Mouse (Mus musculus) liver, adult 2 months (tissue): ENCODE data around the gene Bcas3. TPM values are rescaled to one million over a fixed set of nuclear protein-coding genes. Genes with fewer than 3 reads are reported as not detected.

ENCODE experiments used
- DNase-seq: peaks from one replicate; pipeline ENCODE4 v3.0.0-alpha.2; 2011; ENCODE audit warnings: low read depth, low spot score; ENCODE audit errors: extremely low read depth
- H3K27ac ChIP-seq: fragments of 200-500 bp; replicated peaks from 2 replicates; pipeline ENCODE4 v1.5.1; 2012; ENCODE audit warnings: low read depth, mild to moderate bottlenecking, control low read depth, inconsistent platforms, low read length; ENCODE audit not compliant: insufficient read depth
- H3K27me3 ChIP-seq: fragments of 200-500 bp; 2 replicates; pipeline ENCODE4 v1.6.1; 2012; ENCODE audit warnings: mild to moderate bottlenecking, moderate library complexity, low read length, inconsistent platforms; ENCODE audit not compliant: control insufficient read depth, insufficient read depth
- H3K36me3 ChIP-seq: fragments of 200-500 bp; 2 replicates; pipeline ENCODE4 v1.6.1; 2012; ENCODE audit warnings: low read length, inconsistent platforms; ENCODE audit not compliant: control insufficient read depth, insufficient read depth
- H3K4me1 ChIP-seq: fragments of 200-500 bp; 2 replicates; pipeline ENCODE4 v1.6.1; 2011; ENCODE audit warnings: low read length; ENCODE audit not compliant: control insufficient read depth, insufficient read depth
- H3K4me3 ChIP-seq: fragments of 200-500 bp; 2 replicates; pipeline ENCODE4 v1.5.1; 2011; ENCODE audit warnings: low read depth, mild to moderate bottlenecking, control low read depth, low read length, moderate library complexity; ENCODE audit not compliant: insufficient read depth
- H3K79me2 ChIP-seq: fragments of 200-500 bp; 2 replicates; pipeline ENCODE4 v1.6.1; 2012; ENCODE audit warnings: inconsistent platforms, mild to moderate bottlenecking, low read length, moderate library complexity; ENCODE audit not compliant: control insufficient read depth, insufficient read depth
- H3K9ac ChIP-seq: fragments of 200-500 bp; 2 replicates; pipeline ENCODE4 v1.6.1; 2012; ENCODE audit warnings: low read depth, mild to moderate bottlenecking, control low read depth, inconsistent platforms, low read length
- CTCF ChIP-seq: fragments of 200-500 bp; IDR thresholded peaks from 2 replicates; pipeline ENCODE4 v1.5.1; 2011; ENCODE audit warnings: low read depth, low read length, control low read depth
- POLR2A ChIP-seq: fragments of 200-500 bp; IDR thresholded peaks from 2 replicates; pipeline ENCODE4 v1.6.1; 2011; ENCODE audit warnings: low read length, control low read depth; ENCODE audit not compliant: insufficient read depth; ENCODE audit errors: extremely low read depth
- WGBS: fragments of 180-500 bp; shearing (Covaris S2); methylation state at CpG from one replicate; pipeline ENCODE4 v1.1.7; 2018; 5-methylcytosine and 5-hydroxymethylcytosine counted together
- polyA plus RNA-seq: library from polyadenylated mRNA; depleted of rRNA; stranded (reverse); fragments of >200 nt; gene quantifications from 2 replicates; pipeline ENCODE4 v1.2.3, GENCODE M21; 2012
- total RNA-seq: library from RNA; depleted of rRNA; stranded (reverse); fragments of >200 nt; gene quantifications from 2 replicates; pipeline ENCODE4 v1.2.3, GENCODE M21; 2014

Bcas3 gene
- total and polyA plus RNA-seq, 2 experiments, result 16.5 to 21.4 TPM

DNA sequence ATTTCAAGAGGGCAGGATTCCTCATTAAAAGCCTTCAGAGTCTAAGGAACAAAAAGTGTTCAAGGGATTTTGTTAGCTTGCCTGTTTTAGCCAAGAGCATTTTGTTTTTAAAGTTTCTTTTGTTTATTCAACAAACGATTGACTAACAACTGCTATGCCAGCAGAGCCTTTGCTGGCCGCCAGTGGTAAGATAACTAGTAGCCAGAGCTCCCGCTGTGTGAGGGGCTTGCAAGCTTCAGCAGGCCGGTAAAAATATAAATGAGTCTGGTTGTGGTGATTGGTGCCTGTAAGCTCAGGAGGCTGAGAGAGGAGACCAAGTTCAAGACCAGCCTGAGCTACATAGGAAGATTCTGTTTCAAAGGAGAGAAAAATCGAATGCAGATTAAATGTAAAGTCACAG lies 385.6 kb downstream of the Bcas3 start:
- no peaks in the 10 kb centered on the region for H3K27me3 ChIP-seq
- TF ChIP-seq CTCF, result no peak
- no peak for TF ChIP-seq POLR2A
- peak; percentile 8 for DNase-seq
- no peak overlapping the region for H3K27ac ChIP-seq
- H3K4me3 ChIP-seq, result no peak overlapping the region
- H3K79me2 ChIP-seq, result no peaks in the 10 kb centered on the region
- H3K9ac ChIP-seq, result no peak overlapping the region
- H3K36me3 ChIP-seq, result no peaks in the 10 kb centered on the region
- 47% methylated on average over 5 of the region's 5 CpGs for WGBS
- H3K4me1 ChIP-seq, result no peaks in the 10 kb centered on the region

DNA sequence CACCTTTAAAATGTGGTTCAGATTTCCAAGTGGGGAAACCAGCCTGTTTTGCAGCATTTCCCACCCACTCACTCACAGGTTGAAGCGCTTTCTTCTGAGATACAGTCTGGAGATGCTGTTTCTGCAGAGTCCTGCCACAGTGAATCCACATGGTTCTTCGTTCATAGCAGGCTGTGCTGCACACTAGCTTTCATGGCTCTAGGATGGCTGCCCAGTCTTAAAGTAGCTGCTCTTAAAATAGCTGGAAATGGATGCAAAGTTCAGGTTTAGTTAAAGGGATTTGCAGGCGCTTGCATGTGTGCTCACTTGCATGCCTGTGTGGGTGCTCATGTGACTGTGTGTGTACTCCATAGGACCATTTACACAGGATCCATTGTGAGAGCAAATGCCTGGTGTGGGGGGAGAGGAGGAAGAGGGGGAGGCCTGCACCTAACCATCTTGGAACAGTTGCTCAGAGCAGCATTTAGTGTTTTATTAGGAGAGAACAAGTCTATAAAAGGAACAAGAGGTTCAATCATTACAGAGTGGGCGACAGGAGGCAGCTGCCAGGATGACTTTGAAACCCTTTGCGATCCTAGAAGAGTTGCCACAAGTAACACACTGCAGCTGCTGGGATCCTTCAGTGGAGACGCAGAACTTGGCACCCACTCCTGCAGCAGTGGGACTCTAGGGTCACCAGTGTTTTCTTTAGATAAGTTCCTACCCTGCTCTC lies 386.5 kb downstream of the Bcas3 start:
- 87% methylated on average over 6 of the region's 6 CpGs for WGBS
- TF ChIP-seq CTCF (no peak), POLR2A (no peak)

DNA sequence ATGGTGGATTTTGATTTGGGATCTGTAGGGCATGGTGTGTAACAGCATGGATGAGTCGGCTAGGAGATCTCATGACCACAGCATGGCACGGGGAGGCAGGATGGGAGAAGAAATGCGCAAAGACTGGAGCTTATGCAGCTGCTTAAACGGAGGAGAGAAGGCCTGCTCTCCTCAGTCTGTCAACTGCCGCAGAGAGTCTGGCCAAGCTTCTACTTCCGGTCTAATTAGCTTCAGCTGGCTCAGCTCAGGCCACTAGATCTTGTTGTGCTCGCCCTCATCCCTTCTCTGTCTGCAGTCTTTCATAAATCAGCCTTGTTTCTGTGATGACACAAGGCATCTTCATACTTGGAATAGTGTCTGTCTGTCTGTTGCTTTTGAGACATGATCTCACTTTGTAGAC lies 393.4 kb downstream of the Bcas3 start:
- Histone ChIP-seq H3K4me1 (no peaks in the 10 kb centered on the region), H3K36me3 (no peaks in the 10 kb centered on the region), H3K27me3 (no peaks in the 10 kb centered on the region), H3K4me3 (no peak overlapping the region), H3K79me2 (no peaks in the 10 kb centered on the region), H3K9ac (no peak overlapping the region), H3K27ac (0 out of 2 replicates have a peak overlapping the region, but pooled peaks have one; percentile 44)
- 76% methylated on average over 7 of the region's 7 CpGs for WGBS
- no peak for DNase-seq
- no peak for TF ChIP-seq POLR2A
- TF ChIP-seq CTCF, result no peak

More for the DNA sequence above, 386.5 kb downstream of the Bcas3 start:
- no peaks in the 10 kb centered on the region for H3K27me3 ChIP-seq
- no peak overlapping the region for H3K4me3 ChIP-seq
- no peak for DNase-seq
- H3K9ac ChIP-seq, result no peak overlapping the region
- H3K36me3 ChIP-seq, result no peaks in the 10 kb centered on the region
- H3K79me2 ChIP-seq, result no peaks in the 10 kb centered on the region
- no peak overlapping the region for H3K27ac ChIP-seq
- H3K4me1 ChIP-seq, result no peaks in the 10 kb centered on the region

DNA sequence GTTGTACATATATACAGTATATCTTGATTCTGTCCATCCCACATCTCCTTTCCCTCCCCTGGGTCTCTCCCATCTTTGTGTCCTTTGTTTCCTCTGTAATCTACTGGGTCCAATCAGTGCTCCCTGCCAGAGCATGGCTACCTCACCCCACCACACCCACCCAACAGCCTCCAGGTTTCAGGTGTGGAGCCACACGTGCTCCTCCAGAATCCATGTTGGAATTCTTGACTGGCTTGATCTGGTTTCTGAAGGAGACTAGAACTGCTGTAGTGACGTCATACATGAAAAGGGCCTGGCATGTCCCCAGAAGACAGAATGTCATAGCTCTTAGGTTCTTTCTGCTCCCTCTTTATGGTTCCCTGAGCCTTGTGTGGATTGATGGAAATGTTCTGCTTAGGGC lies 395.9 kb downstream of the Bcas3 start:
- Histone ChIP-seq H3K27ac (no peak overlapping the region), H3K9ac (no peak overlapping the region), H3K27me3 (no peaks in the 10 kb centered on the region), H3K36me3 (no peaks in the 10 kb centered on the region), H3K4me3 (no peak overlapping the region), H3K4me1 (no peaks in the 10 kb centered on the region), H3K79me2 (no peaks in the 10 kb centered on the region)
- TF ChIP-seq CTCF, result no peak
- TF ChIP-seq POLR2A, result no peak
- WGBS, result 93% methylated on average over 2 of the region's 2 CpGs
- DNase-seq, result no peak

DNA sequence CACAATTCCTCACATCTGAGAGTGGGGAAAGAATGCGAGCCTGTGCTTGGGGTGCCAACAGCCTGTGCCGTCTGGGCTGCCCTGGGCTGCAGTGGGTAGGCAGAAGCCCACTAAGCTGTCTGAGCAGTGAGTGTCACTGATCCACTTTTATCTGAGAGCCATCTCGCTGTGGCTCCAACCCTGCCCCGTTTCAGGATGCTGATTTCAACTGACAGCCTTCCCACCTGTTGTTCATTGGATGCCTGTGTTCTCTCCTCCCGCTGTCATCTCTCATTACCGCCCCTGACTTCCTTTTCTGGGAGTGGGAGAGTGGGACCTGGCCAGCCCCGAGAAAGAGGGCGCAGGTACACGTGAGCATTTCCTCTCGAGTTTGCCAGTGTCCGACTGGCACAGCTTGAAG lies 398.2 kb downstream of the Bcas3 start:
- DNase-seq, result no peak
- Histone ChIP-seq H3K27ac (no peak overlapping the region), H3K9ac (no peak overlapping the region), H3K79me2 (no peaks in the 10 kb centered on the region), H3K27me3 (no peaks in the 10 kb centered on the region), H3K4me1 (no peaks in the 10 kb centered on the region), H3K4me3 (no peak overlapping the region), H3K36me3 (no peaks in the 10 kb centered on the region)
- 55% methylated on average over 11 of the region's 11 CpGs for WGBS
- no peak for TF ChIP-seq CTCF
- TF ChIP-seq POLR2A, result no peak

DNA sequence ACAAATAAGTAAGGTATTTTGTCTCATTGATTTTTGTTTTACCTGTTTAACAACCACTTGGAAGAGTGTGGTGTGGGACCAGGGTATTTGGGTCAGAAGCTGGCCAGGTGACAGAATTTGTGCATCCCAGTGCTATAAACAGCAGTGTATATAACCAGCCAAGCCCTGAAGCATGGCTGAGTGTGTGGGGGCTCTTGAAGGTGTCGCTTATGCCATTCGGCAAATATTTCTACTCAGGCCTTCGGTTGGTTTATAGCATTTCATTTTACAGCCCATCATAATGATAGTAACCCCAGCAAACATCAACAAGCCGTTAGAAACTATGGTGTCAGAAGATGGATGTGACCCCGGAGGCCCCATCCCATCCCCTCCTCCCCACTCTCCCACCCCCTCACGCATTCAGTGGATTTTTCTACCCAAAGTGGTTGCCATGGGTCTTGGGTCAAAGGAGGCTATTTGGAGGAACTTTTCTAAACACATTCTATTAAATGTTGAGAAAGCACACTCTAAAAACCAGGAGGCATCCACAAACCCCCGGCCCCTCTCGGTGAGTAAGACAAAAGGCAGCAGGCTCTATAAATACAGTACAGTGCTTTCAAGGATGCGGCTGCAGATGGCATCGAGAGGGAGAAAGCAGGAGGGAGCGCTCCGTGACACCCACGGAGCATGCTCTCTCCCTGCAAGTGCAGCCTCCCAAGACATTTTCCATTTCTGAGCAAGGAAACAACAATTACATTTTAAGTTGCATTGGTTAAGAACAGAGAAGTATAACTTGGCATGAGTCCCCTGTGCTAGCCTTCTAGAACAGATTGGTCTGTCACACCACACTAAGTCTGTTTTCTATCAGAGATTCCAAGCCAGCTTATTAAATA lies 401.9 kb downstream of the Bcas3 start:
- Histone ChIP-seq H3K9ac (no peak overlapping the region), H3K4me1 (no peaks in the 10 kb centered on the region), H3K36me3 (no peaks in the 10 kb centered on the region), H3K27me3 (no peaks in the 10 kb centered on the region), H3K4me3 (no peak overlapping the region), H3K79me2 (no peaks in the 10 kb centered on the region), H3K27ac (no peak overlapping the region)
- TF ChIP-seq CTCF (no peak), POLR2A (no peak)
- no peak for DNase-seq
- WGBS, result 89% methylated on average over 13 of the region's 13 CpGs
